Mouse (Mus musculus) forelimb bud, embryonic 11.5 days (tissue): Measurements from ENCODE around the gene Prcd.

Experiments
- DNase-seq: peaks from one replicate; pipeline ENCODE4 v3.0.0-alpha.2; 2012; ENCODE audit warnings: low read depth, low spot score

Gene Prcd

DNA sequence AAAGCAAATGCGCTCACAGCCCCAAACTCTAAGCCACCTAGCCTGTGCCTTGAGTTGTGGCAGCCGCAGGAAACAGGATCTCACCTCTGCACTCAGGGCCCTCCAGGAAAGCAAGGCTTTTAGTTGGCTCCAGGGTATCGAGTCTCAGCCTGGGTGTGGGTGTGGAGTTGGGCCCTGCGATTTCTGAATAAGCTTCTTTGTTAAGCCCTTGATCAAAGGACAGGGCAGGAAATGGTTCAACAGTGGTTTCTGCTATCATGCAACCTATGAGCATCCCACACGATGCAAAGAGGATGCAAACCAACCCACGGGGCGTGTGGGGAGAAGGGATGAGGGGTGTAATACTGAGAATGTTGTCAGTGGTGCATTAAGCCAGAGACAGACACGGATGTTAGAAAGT lies 34.6 kb downstream of the Prcd start:
- DNase-seq = no peak

DNA sequence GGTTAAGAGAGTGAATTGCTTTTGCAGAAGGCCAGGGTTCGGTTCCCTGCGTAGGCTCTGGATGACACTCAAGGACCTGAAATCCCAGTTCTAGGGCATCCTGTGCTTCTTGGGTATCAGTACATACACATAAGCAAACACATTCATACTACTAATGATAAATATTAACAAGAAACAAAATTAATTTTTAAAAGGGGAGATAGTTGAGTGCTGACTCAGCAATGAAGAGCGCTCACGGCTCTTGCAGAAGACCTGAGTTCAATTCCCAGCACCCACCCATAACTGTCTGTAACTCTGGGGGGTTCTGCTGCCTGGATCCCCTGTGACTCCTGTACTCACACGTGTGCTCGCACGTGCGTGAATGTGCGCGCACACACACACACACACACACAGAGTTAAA lies 36.3 kb downstream of the Prcd start:
- DNase-seq = no peak

DNA sequence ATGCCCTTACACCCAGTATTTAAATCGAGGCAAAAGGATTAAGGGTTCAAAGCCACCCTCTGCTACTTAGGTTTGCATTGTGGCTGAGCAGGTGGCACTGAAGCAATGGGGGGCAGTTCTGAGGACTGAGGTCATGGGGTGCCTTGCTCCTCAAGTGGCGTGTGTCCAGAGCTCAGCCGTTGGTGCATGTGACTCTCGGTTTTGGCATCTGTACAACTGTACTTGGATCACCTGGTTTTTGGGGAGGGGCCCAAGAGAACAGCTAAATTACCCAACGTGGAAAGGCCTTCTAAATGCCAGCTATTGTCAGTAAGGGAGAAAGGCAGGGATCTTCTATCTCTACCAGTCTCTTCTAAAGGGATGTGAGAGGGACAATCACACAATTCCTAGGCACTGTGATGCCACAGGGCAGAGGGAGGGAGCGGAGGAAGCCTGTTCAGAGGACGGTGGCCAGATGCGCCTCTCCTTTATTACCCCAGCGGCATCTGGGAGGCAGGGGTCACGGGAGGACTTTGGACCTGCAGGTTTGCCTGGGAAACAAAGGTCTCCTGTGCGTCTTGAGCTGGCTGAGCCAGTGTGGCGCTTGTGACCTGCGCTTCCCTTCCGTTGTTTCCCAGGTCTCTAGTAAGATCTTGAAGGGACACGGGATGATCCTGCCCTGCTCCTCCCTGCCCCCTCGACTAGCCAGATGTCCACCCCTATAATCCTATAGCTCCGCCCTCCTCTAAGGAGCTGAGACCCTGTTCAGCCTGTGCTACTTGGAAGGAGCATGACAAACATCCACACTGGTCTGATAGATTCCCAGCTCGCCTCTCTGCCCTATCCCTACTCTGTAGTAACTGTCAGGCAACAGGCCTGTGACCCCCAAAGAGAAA lies 37.6 kb downstream of the Prcd start:
- DNase-seq = no peak

DNA sequence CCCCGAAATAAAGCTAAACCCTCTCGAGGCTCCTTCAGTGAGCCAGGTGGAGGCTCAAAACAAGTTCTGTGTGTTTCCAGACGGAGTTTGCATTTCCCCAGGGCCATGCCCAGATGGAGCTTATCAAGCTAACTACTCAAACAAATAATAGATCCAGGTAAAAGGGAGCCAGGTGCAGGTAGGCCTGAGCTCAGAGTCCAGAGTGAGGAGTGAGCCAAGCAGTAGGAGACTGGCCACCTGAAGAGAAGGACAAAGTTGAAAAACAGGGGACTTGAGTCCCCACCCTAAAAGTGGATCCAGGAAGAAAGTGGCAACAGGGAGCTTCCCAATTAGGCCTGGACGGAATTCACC lies 40.5 kb downstream of the Prcd start:
- DNase-seq = no peak

DNA sequence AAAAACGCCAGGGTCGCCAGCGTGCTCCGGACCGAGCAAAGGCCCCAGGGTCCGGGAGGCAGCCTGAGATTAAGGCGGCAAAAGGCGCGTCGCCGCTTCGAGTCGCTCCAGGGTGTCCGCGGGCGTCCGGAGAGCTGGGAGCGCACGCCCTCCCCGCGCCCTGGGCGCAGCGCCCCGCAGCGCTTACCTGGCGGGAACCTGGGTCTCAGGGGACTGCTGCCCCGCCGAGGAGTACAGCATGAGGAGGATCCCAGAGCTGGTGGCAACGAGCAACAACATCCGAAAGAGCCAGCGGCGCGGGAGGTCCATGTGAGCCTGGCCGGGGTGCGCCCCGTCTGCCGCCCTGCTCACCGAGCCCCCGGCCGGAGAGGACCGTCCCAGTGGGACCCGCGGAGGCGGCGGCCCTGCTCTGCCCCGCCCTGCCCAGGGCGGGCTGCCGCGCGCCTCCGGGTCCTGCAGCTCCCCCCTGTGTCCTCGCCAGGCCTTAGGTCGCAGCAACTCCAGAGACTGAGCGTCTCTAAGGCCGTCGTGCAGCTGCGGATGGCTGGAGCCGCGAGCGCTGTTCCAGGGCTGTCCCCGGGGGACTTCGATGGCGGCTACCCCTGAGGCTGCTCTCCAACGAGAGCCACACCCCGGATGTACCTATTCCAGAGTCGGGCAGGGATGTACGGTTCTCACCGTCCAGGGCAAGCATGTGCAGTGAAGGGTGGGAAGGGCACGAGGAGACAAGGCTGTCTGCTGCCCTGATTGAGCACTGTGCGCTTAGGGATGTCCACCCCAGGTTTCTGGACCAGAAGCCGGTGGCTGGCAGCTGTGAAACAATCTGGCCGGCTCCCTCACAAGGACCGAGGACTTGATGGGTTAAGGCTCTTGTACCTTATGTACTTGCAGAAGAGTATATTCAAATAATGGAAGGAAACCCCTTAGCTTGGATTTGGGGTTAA lies 41.2 kb downstream of the Prcd start:
- DNase-seq = peak; percentile 20

DNA sequence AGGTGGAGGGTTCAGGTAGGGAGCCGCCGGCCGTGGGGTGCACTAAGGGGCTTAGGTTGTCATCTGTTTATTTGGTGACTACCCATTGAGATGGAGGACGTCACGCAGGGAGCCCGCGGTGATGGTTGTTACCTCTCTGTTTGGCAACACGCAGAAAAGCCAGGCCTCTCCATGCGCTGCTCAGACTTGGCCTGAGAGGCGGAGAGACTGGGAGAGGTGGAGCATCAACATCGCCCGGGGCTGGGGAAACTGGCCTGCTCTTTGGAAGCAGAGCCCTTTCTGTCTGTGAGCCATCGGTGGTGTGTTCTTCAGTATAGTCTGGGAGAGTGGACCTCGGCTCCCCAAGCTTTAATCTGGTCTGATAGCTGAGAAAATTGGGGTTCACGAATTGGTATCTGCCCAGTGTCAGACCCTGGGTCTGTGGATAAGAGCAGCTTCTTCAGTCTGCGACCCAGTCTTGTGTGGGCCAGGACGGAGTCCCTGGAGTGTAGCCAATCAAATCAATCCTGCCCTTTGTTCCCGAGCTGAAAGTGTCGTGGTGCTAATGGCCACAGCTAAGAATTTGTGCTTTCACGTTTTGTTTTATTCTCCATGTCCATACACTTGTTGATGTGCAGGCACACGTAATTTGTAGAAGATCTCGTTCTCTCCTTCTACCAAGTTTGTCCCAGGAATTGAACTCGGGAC lies 42.0 kb downstream of the Prcd start:
- DNase-seq = no peak

DNA sequence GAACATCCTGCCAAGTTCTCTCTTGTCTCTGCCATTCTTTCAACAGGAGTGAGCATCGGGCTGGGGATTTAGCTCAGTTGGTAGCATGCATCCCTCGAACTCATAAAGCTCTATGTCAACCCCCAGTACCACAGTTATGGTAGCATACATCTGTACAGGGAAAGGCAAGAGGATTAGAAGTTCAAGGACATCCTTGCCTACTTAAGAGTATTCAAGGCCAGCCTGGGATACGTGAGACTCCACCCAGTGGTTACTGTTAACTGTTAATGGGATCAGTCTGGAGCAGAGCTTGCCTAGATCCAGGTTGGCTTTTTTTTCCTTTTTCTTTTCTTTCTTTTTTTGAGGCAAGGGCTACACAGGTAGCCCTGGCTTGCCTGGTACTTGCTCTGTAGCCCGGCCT lies 43.1 kb downstream of the Prcd start:
- DNase-seq = no peak

DNA sequence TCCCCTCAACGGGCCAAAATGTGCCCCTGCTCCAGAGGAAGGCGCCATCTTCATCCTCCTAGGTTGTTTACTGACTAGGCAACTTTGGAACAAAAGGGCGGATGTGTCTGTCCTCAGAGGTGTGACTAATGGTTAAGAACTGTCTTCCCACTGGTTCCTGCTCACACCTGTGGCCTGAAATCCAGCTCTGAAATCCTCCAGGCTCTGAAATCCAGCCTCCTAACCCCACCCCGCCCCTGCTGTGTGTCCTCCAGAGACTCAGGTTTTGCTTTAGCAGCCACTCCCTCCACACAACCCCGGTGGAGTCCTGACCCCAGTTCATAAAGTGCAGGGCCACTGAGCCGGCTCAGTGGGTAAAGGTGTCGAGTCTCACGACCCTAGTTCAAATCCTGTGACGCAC lies 44.2 kb downstream of the Prcd start:
- no peak for DNase-seq

DNA sequence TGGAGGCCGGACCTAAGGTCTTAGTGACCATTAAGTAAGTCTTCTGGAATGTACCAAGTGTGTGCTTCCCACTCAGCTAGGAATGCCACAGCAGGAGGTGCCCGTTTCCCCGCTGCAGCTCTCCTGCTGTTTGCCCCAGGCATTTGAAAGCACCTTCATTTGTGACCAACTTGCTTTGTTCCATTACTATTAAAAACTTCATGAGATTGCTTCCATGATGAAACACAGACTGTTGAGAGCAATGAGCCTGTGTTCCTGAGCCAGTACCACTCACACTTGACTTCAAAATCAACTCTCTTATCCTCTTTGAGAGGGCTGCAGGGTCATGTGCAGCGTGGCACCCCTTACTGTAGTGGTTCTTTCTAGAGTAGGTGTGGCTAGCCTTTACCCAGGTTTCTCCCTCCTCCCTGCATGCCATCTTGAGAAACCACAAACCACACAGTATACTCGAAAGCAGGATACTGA lies 48.1 kb downstream of the Prcd start:
- DNase-seq = peak; percentile 25

DNA sequence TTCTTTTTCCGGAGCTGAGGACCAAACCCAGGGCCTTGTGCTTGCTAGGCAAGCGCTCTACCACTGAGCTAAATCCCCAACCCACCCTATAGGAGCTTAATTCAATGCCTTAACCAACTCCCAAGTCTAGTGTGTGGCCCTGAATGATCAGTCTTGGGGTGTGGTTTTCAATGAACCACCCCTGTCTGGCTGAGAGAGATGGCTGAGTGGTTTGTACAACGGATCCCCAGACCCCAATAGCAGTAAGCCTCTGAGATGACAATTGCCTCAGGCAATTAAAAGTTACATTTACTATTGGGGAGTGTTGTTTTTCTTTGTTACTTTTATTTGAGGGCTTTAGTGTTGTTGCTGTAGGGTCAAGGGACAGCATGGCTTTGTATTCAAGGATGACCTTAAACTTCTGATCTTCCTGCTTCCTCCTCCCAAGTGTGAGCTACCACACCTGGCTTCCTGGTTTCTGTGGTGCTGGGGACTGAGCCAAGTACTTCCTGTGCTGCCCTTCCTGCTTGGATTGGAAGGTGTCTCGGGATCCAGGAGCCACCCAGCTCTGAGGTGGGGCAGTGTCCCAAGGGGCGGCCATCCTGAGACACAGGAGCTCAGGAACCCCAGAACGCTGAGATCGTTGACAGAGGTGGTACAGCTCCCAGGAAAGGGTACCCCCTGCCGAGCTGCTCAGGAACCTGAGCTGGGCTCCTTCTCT lies 51.2 kb downstream of the Prcd start:
- DNase-seq = no peak

DNA sequence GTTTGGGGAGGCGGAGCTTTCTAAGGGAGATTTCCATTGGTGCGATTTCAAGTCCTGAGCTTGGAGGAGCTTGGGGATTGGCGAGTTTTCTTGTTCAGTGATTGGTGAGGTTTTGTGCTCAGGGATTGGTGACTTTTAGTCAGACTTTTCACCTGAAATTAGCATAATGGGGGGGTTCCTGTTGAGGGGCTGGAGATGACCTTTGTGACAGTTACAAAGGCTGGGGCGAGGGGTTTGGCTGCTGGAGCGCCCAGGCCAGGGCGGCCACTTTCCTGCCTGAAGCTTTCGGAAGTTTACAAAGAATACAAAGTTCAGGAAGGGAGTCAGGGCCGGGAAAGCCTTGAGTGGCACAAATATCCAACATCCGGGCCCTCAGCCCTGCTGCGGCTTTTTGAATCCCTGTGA lies 51.9 kb downstream of the Prcd start:
- DNase-seq = no peak

DNA sequence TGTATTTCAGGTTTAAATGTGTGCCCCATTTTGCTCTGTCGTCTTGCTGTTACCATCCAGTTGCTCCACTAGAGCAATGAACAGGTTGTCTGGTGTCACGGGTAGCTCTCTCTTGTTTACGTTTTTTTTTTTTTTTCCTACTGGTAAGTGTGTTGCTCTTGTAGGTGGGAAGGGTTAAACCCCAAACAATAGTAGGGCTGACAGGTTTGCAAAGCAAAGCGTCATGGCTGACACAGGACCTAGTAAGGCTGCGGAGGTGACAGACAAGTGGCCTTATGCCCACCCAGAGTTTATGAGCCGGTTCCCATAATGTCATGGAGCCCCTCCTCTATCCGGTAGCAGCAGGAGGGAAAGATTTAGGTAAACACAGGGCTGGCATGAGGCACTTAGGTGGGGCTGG lies 53.0 kb downstream of the Prcd start:
- DNase-seq = no peak

DNA sequence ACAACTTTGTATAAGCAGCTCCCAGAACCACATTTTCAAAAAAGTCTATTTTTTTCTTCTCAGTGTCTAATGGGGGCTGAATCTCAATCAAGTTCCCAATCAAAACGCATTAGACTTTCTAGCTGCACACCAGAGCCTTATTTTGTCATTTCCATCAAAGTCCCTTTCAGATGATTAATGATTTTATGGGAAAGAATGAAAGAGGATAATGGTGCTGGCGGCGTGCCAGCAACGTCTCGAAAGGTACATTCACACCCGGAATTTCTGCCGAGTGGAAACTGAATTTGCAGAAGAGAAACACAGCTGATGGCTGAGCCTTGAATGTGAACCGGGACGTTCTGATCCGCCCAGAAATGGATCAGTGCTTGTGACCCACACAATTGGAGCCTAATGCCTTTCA lies 56.8 kb downstream of the Prcd start:
- DNase-seq = no peak

DNA sequence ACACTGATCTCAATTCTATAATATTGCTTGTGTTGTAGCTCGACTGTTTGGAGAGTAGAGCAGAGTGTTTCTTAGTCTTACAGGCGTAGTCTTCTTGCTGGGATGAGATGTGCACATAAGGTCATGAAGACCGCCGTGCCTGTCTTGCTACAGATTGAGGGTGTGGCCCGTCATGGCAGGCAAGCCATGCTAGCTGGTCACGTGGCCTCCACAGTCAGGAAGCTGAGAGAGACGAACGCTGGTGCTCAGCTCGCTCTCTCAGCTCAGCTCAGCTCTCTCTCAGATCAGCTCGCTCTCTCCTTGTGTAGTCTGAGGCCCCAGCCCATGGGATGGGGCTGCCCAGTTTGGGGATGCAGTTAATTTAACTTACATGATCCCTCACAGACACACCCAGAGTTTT lies 57.5 kb downstream of the Prcd start:
- DNase-seq = no peak

DNA sequence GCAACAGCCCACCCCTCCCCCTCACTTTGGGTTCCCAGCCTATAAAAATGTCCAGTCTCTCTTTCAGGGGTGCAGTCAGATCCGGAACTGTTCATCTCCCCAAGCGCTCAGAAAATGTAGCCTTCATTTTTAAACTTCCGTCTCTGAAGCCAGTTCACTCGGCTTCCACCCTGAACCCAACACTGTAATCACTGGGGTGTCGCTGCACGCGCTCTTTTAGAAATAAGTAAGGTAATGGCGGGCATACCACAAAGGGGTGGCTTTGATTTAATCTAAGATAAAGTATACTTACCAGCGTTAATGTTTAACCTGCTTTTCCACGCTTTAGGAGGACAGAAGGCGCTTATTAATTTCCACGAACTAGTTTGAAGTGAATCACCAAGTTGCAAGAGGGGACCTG lies 60.7 kb downstream of the Prcd start:
- DNase-seq = no peak
